Mouse (Mus musculus) liver, embryonic 13.5 days (tissue): ENCODE results near the gene Lgr4. TPM values are rescaled to one million over a fixed set of nuclear protein-coding genes. Genes with fewer than 3 reads are reported as not detected.

Source experiments
- ATAC-seq: fragments of 200-750 bp; cut with Nextera tagmentation; 2 replicates; pipeline ENCODE4 v1.8.0; 2017; ENCODE audit warnings: low read depth, mild to moderate bottlenecking, moderate number of reproducible peaks, moderate library complexity
- DNase-seq: peaks from one replicate; pipeline ENCODE4 v3.0.0; 2022
- H3K27ac ChIP-seq: fragments of 300-500 bp; sonication (generic); 2 replicates; pipeline ENCODE4 v1.5.1; 2015; ENCODE audit warnings: moderate library complexity, mild to moderate bottlenecking, inconsistent platforms
- H3K27me3 ChIP-seq: fragments of 300-500 bp; sonication (generic); 2 replicates; pipeline ENCODE4 v1.6.1; 2015; ENCODE audit warnings: mild to moderate bottlenecking, inconsistent platforms
- H3K36me3 ChIP-seq: fragments of 300-500 bp; sonication (generic); 2 replicates; pipeline ENCODE4 v1.6.1; 2015; ENCODE audit warnings: mild to moderate bottlenecking, inconsistent platforms
- H3K4me1 ChIP-seq: fragments of 300-500 bp; sonication (generic); replicated peaks from 2 replicates; pipeline ENCODE4 v1.6.1; 2015; ENCODE audit warnings: inconsistent platforms
- H3K4me2 ChIP-seq: fragments of 300-500 bp; sonication (generic); 2 replicates; pipeline ENCODE4 v1.6.1; 2015; ENCODE audit warnings: inconsistent platforms, mild to moderate bottlenecking, moderate library complexity
- H3K4me3 ChIP-seq: fragments of 300-500 bp; sonication (generic); replicated peaks from 2 replicates; pipeline ENCODE4 v1.5.1; 2015; ENCODE audit warnings: mild to moderate bottlenecking, inconsistent platforms
- H3K9ac ChIP-seq: fragments of 300-500 bp; sonication (generic); 2 replicates; pipeline ENCODE4 v1.6.1; 2015; ENCODE audit warnings: mild to moderate bottlenecking, inconsistent platforms
- H3K9me3 ChIP-seq: fragments of 300-500 bp; sonication (generic); replicated peaks from 2 replicates; pipeline ENCODE4 v1.6.1; 2016; ENCODE audit warnings: inconsistent platforms
- whole genome bisulfite sequencing: fragments of 180-500 bp; shearing (Covaris S2); methylation state at CpG from one replicate; pipeline ENCODE4 v1.1.7; 2015; ENCODE audit not compliant: insufficient replicate concordance; 5-methylcytosine and 5-hydroxymethylcytosine counted together
- polyA plus RNA-seq: library from polyadenylated mRNA; unstranded; fragments of >200 nt; fragmentation: Nextera tagmentation; extraction: Ambion mirVana; gene quantifications from 2 replicates; pipeline ENCODE4 v1.2.1, GENCODE M21; 2015

Gene Lgr4
- polyA plus RNA-seq, 1 experiment from 2014 or later, result 3.1 TPM

GRCm38 (mm10) chr2:109953048-109953717 is 35.7 kb downstream of the Lgr4 start:
- no peaks in the 10 kb centered on the region for H3K27me3 ChIP-seq
- peak; percentile 9 for DNase-seq
- H3K36me3 ChIP-seq, result no peaks in the 10 kb centered on the region
- no peak overlapping the region for H3K4me3 ChIP-seq
- H3K9me3 ChIP-seq, result no peaks in the 10 kb centered on the region
- peak; percentile 52 for ATAC-seq
- no peak overlapping the region for H3K27ac ChIP-seq
- no peak overlapping the region for H3K4me2 ChIP-seq
- peaks cover 64% of the 10 kb centered on the region for H3K4me1 ChIP-seq
- H3K9ac ChIP-seq, result no peak overlapping the region
- WGBS, result 62% methylated on average over 10 of the region's 10 CpGs

GRCm38 (mm10) chr2:109953893-109954292 is 36.4 kb downstream of the Lgr4 start:
- H3K4me2 ChIP-seq, result no peak overlapping the region

GRCm38 (mm10) chr2:109955060-109955459 is 37.6 kb downstream of the Lgr4 start:
- no peaks in the 10 kb centered on the region for H3K27me3 ChIP-seq

More at GRCm38 (mm10) chr2:109953893-109954292, 36.4 kb downstream of the Lgr4 start:
- Histone ChIP-seq H3K4me1 (peaks cover 64% of the 10 kb centered on the region), H3K4me3 (no peak overlapping the region), H3K9ac (no peak overlapping the region), H3K36me3 (no peaks in the 10 kb centered on the region), H3K27ac (no peak overlapping the region), H3K27me3 (no peaks in the 10 kb centered on the region), H3K9me3 (no peaks in the 10 kb centered on the region)
- ATAC-seq (no peak), DNase-seq (no peak)
- 27% methylated on average over 4 of the region's 4 CpGs for WGBS

GRCm38 (mm10) chr2:109955910-109956309 is 38.5 kb downstream of the Lgr4 start:
- no peaks in the 10 kb centered on the region for H3K36me3 ChIP-seq
- no peak overlapping the region for H3K4me2 ChIP-seq
- peaks cover 53% of the 10 kb centered on the region for H3K4me1 ChIP-seq
- no peaks in the 10 kb centered on the region for H3K9me3 ChIP-seq
- ATAC-seq (no peak), DNase-seq (no peak)
- H3K27me3 ChIP-seq, result no peaks in the 10 kb centered on the region
- H3K4me3 ChIP-seq, result no peak overlapping the region
- no peak overlapping the region for H3K9ac ChIP-seq
- H3K27ac ChIP-seq, result no peak overlapping the region
- WGBS, result 84% methylated on average over 5 of the region's 5 CpGs

More at GRCm38 (mm10) chr2:109955060-109955459, 37.6 kb downstream of the Lgr4 start:
- Histone ChIP-seq H3K9ac (no peak overlapping the region), H3K4me3 (no peak overlapping the region), H3K4me1 (peaks cover 62% of the 10 kb centered on the region), H3K9me3 (no peaks in the 10 kb centered on the region), H3K36me3 (no peaks in the 10 kb centered on the region), H3K27ac (no peak overlapping the region), H3K4me2 (no peak overlapping the region)
- WGBS, result 71% methylated on average over 5 of the region's 5 CpGs
- DNase-seq (no peak), ATAC-seq (no peak)

GRCm38 (mm10) chr2:109956785-109957184 is 39.3 kb downstream of the Lgr4 start:
- no peak for ATAC-seq
- H3K9ac ChIP-seq, result no peak overlapping the region
- H3K4me1 ChIP-seq, result peaks cover 44% of the 10 kb centered on the region
- DNase-seq, result no peak
- H3K9me3 ChIP-seq, result no peaks in the 10 kb centered on the region
- no peaks in the 10 kb centered on the region for H3K27me3 ChIP-seq
- H3K4me2 ChIP-seq, result no peak overlapping the region
- H3K27ac ChIP-seq, result no peak overlapping the region
- 68% methylated on average over 4 of the region's 4 CpGs for WGBS
- no peaks in the 10 kb centered on the region for H3K36me3 ChIP-seq
- H3K4me3 ChIP-seq, result no peak overlapping the region

- Histone ChIP-seq H3K9me3 (no peaks in the 10 kb centered on the region), H3K27me3 (no peaks in the 10 kb centered on the region), H3K4me1 (peaks cover 28% of the 10 kb centered on the region), H3K27ac (no peak overlapping the region), H3K36me3 (no peaks in the 10 kb centered on the region), H3K9ac (no peak overlapping the region), H3K4me3 (no peak overlapping the region), H3K4me2 (no peak overlapping the region)
- WGBS, result 65% methylated on average over 4 of the region's 4 CpGs
- no peak for DNase-seq
- ATAC-seq, result no peak
These were observed 41.4 kb downstream of the Lgr4 start for GRCm38 (mm10) chr2:109958692-109959406.

- no peak for DNase-seq
- Histone ChIP-seq H3K9me3 (no peaks in the 10 kb centered on the region), H3K4me3 (no peak overlapping the region), H3K27me3 (no peaks in the 10 kb centered on the region), H3K9ac (no peak overlapping the region), H3K4me2 (no peak overlapping the region), H3K36me3 (no peaks in the 10 kb centered on the region), H3K4me1 (peaks cover 23% of the 10 kb centered on the region), H3K27ac (no peak overlapping the region)
- 76% methylated on average over 11 of the region's 11 CpGs for WGBS
- no peak for ATAC-seq
These were observed 42.1 kb downstream of the Lgr4 start for GRCm38 (mm10) chr2:109959407-109960075.

GRCm38 (mm10) chr2:109960246-109960645 is 42.8 kb downstream of the Lgr4 start:
- DNase-seq, result no peak
- no peak for ATAC-seq
- no peaks in the 10 kb centered on the region for H3K36me3 ChIP-seq
- no peaks in the 10 kb centered on the region for H3K9me3 ChIP-seq
- H3K27me3 ChIP-seq, result no peaks in the 10 kb centered on the region
- peaks cover 16% of the 10 kb centered on the region for H3K4me1 ChIP-seq
- no peak overlapping the region for H3K27ac ChIP-seq
- 80% methylated on average over 3 of the region's 3 CpGs for WGBS
- no peak overlapping the region for H3K4me3 ChIP-seq
- H3K4me2 ChIP-seq, result no peak overlapping the region
- H3K9ac ChIP-seq, result no peak overlapping the region

GRCm38 (mm10) chr2:109961174-109961573 is 43.7 kb downstream of the Lgr4 start:
- Histone ChIP-seq H3K9me3 (no peaks in the 10 kb centered on the region), H3K4me3 (no peak overlapping the region), H3K9ac (no peak overlapping the region), H3K4me1 (peaks cover 14% of the 10 kb centered on the region), H3K27ac (no peak overlapping the region), H3K36me3 (no peaks in the 10 kb centered on the region), H3K27me3 (no peaks in the 10 kb centered on the region), H3K4me2 (no peak overlapping the region)
- DNase-seq, result no peak
- ATAC-seq, result no peak
- 76% methylated on average over 4 of the region's 4 CpGs for WGBS

- 75% methylated on average over 5 of the region's 5 CpGs for WGBS
- Histone ChIP-seq H3K4me3 (no peak overlapping the region), H3K27ac (no peak overlapping the region), H3K9ac (no peak overlapping the region), H3K9me3 (no peaks in the 10 kb centered on the region), H3K27me3 (no peaks in the 10 kb centered on the region), H3K4me1 (peaks cover 13% of the 10 kb centered on the region), H3K4me2 (no peak overlapping the region), H3K36me3 (no peaks in the 10 kb centered on the region)
- no peak for DNase-seq
- no peak for ATAC-seq
These were observed 46.3 kb downstream of the Lgr4 start for GRCm38 (mm10) chr2:109963591-109964258.

GRCm38 (mm10) chr2:109965753-109966420 is 48.4 kb downstream of the Lgr4 start:
- no peak overlapping the region for H3K9ac ChIP-seq
- peak overlapping the region; percentile 39; the same call in 1 of the 2 replicates for H3K27ac ChIP-seq
- no peaks in the 10 kb centered on the region for H3K27me3 ChIP-seq
- no peaks in the 10 kb centered on the region for H3K9me3 ChIP-seq
- H3K4me3 ChIP-seq, result no peak overlapping the region
- no peak overlapping the region for H3K4me2 ChIP-seq
- peaks cover 20% of the 10 kb centered on the region for H3K4me1 ChIP-seq
- no peak for ATAC-seq
- 73% methylated on average over 9 of the region's 9 CpGs for WGBS
- H3K36me3 ChIP-seq, result no peaks in the 10 kb centered on the region
- no peak for DNase-seq
